Mouse (Mus musculus) embryo, embryonic 11.5 days (tissue): ENCODE data around the gene Pitx3.
"Not testable (repeated sequence)": the region's sequence is repeated elsewhere in the genome, so short reads cannot be mapped to it uniquely, and the experiment has no call there.

Source experiments
- DNase-seq: peaks from one replicate; pipeline ENCODE4 v3.0.0-alpha.2; 2012; ENCODE audit warnings: low read depth, low spot score

Gene Pitx3

DNA sequence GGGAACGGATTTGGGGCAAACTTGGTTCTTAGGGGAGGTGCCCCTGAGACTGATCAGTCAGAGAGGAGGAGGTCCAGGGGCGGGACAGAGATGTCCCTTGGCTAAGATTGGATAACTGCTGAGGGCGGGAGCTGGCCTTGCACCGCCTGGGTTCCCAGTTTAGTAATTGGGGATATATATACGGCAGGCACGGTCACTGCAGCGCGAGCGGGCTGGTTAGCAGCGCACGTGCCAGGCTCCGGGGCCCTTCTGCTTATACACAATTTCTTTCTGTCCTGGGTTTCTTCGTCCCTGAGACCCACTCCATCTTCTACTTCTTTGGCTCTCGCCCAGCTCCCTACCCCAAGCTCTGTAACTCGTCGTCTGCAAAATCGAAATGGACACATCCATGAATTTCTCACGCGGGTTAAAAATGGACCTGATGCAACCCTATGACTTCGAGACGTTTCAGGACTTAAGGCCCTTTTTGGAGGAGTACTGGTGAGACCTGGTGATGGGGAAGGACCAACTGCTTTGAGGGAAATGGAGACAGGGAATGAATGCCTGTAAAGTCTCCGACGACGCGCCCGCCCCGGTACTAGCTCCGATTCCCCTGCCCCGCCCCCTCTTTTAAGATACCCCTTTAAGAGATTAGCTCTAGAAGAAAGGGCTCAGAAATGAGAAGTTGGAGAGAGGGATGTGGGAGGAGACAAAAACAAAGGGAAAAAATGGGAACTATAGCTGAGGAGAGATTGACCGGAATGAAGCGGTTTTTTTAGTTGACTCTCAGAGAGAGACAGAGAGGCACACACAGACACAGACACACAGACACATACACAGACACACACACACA is 16.2 kb downstream of the Pitx3 start, which contains the start of gene Elovl3:
Elovl3 (plus strand) TSS at position 204 of the 832 bp plus-strand sequence.
- DNase-seq: no peak

DNA sequence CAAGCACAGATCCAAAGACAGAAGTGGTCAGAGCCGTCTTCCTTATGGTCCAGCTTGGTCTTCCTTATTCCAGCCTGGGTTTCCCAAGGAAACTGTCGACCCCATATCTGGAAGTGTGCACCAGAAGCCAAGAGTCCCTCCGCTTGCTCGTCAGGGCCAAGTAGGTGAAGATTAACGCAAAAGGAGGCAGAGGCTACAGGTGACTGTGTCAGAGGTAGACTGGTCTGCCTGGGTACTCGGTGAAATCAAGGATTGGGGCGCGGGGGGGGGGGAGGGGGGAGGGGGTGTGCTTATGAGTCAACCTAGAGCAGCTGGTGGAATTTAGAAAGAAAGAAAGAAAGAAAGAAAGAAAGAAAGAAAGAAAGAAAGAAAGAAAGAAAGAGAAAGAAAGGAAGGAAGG is 16.8 kb downstream of the Pitx3 start:
- DNase-seq: no peak

DNA sequence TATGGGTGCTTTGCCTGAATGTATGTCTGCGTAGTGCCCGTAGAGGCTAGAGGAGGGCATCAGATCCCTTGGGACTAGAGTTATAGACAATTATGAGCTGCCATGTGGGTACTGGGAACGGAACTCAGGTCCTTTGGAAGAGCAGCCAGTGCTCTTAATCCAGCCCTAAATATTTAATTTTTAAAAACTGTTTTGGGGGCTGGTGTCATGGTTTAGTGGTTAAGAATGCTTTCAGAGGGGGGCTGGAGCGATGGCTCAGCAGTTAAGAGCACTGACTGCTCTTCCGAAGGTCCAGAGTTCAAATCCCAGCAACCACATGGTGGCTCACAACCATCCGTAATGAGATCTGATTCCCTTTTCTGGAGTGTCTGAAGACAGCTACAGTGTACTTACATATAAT is 18.4 kb downstream of the Pitx3 start:
- not testable (repeated sequence) for DNase-seq

DNA sequence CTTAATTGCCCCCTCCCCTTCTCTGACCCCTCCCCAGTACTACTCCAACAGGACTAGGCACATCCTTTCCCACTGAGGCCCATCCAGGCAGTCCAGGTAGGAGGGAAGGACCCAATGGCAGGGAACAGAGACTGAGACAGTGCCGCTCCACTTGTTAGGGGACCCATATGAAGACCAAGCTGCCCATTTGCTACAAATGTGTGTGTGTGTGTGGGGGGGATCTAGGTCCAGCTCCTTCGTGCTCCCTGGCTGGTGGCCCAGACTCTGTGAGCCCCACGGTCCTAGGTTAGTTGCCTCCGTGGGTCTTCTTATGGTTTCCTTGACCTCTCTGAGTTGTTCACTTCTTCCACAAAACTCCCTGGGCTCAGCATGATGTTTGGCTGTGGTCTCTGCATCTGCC is 21.8 kb downstream of the Pitx3 start:
- DNase-seq: no peak

- no peak for DNase-seq
Observed at GRCm38 (mm10) chr19:46124651-46125050, 23.5 kb downstream of the Pitx3 start.

DNA sequence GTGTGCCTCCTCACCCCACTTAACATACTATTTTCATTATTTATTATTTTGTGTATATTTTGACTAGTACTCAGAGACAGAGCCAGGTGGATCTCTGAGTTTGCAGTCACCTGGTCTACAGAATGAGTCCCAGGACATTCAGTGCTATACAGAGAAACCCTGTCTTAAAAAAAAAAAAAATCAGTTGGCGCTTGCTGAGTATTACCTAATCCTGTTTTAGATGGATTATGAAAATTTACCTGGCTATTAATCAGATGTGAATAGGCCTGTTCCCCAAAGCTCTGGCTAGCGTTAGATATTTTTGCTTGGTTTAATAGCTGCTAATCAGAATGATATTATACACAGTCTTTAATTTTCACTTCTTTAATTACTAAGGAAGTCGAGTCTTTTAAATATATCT is 24.2 kb downstream of the Pitx3 start:
- no peak for DNase-seq

- DNase-seq: no peak
Observed at GRCm38 (mm10) chr19:46120872-46121271, 27.3 kb downstream of the Pitx3 start.

DNA sequence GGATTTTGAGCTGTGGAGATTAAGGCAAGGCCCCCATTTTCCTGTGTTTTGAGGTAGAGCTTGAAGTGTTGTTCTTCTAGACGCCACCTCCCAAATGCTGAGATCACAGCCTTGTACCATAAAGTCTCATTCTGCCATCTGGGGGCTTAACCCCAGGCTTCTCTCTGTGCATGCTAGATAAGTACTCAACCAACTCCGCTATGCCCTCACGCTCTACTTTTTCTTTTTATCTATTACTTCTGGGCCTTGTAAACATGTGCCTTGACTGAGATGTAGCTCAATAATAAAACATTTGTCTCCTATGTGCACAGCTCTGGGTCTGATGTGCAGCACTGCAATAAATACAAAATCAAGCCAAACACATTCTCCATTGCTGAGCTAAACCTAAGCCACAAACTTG is 28.7 kb downstream of the Pitx3 start:
- DNase-seq: no peak

DNA sequence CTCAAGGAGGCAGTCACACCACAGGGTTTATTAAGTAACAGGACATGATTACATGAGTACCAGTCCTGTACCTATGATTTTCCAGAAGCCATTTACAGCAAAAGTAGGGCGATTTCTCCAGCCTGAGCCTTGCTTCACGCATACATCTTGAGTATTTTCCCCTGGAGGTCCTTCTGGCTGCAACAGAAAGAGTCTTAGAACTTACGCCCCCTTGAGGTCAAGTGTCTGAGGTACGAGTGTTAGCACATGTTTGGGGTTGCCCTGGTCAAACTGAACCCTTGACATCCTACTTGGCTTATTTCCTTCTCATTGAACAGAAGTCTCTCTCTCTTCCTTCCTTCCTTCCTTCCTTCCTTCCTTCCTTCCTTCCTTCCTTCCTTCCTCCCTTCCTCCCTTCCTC is 33.5 kb downstream of the Pitx3 start:
- no peak for DNase-seq

GRCm38 (mm10) chr19:46110781-46111180 is 37.3 kb downstream of the Pitx3 start:
- DNase-seq: no peak

DNA sequence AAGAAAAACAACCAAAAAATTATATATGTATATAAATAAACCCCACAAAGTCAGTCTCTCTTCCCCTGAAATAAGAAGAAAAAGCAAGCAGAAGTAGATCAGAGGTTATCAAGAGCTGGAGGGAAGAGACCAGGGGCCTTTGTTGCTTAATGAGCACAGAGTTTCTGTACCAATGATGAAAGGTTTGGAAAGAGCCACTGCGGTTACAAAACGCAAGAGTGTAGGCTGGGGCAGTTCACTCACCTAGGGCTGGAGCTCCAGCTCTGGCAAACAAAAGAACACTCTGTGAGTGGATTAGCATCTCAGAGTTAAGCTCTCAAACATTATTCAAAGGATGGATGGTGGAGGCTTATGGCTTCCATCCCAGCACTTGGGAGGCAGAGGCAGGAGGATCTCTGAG is 37.9 kb downstream of the Pitx3 start:
- DNase-seq: no peak

DNA sequence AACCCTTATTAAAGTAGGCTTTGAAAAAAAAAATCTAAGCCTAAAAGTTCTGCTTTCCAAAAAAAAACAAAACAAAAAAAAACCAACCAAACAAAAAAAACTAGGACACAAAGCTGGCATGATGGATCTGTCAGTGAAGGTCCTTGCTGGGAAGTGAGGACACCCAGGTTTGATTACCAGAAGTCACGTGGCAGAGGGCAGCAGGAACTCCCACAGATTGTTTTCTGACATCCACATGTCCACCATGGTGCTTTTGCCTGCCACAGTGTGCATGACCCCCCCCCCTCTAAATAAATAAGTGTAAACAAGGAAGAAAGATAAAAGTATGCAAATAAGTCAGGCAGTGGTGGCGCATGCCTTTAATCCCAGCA is 44.0 kb downstream of the Pitx3 start:
- DNase-seq: no peak

GRCm38 (mm10) chr19:46103437-46104186 is 44.5 kb downstream of the Pitx3 start:
- no peak for DNase-seq

DNA sequence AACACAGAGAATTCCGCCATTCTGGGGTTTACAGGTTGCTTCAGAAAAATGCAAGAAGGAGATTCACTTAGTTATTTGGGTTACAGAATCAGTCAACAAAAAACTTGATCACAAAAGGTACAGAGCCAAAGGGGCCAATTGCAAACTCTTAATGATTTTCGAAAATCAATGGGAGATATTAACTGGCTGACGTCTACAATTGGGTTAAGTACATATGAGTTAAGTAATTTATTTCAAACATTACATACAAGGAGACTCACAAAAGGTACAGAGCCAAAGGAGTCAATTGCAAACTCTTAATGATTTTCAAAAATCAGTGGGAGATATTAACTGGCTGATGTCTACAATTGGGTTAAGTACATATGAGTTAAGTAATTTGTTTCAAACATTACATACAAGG is 48.6 kb downstream of the Pitx3 start:
- no peak for DNase-seq

- no peak for DNase-seq
Observed at GRCm38 (mm10) chr19:46096396-46096795, 51.7 kb downstream of the Pitx3 start.

- no peak for DNase-seq
Observed at GRCm38 (mm10) chr19:46095291-46095690, 52.8 kb downstream of the Pitx3 start.

GRCm38 (mm10) chr19:46094144-46094543 is 54.0 kb downstream of the Pitx3 start:
- DNase-seq: no peak

GRCm38 (mm10) chr19:46091641-46092040 is 56.5 kb downstream of the Pitx3 start:
- no peak for DNase-seq

GRCm38 (mm10) chr19:46087871-46088270 is 60.3 kb downstream of the Pitx3 start:
- DNase-seq: no peak

- peak; percentile 29 for DNase-seq
Observed at GRCm38 (mm10) chr19:46086337-46086736, 61.8 kb downstream of the Pitx3 start.
